Mouse (Mus musculus) intestine, embryonic 15.5 days (tissue): Measurements from ENCODE around the gene Spats1. TPM values are rescaled to one million over a fixed set of nuclear protein-coding genes. Genes with fewer than 3 reads are reported as not detected.

Experiments used
- ATAC-seq: fragments of 200-750 bp; cut with Nextera tagmentation; 2 replicates; pipeline ENCODE4 v1.8.0; 2017; ENCODE audit warnings: moderate TSS enrichment, moderate library complexity
- H3K27ac ChIP-seq: fragments of 300-500 bp; sonication (generic); 2 replicates; pipeline ENCODE4 v1.5.1; 2015; ENCODE audit warnings: mild to moderate bottlenecking, inconsistent platforms
- H3K27me3 ChIP-seq: fragments of 300-500 bp; sonication (generic); replicated peaks from 2 replicates; pipeline ENCODE4 v1.6.1; 2015; ENCODE audit warnings: inconsistent platforms
- H3K36me3 ChIP-seq: fragments of 300-500 bp; sonication (generic); 2 replicates; pipeline ENCODE4 v1.6.1; 2015; ENCODE audit warnings: inconsistent platforms
- H3K4me1 ChIP-seq: fragments of 300-500 bp; sonication (generic); replicated peaks from 2 replicates; pipeline ENCODE4 v1.6.1; 2015; ENCODE audit warnings: inconsistent platforms
- H3K4me2 ChIP-seq: fragments of 300-500 bp; sonication (generic); replicated peaks from 2 replicates; pipeline ENCODE4 v1.6.1; 2015; ENCODE audit warnings: mild to moderate bottlenecking, inconsistent platforms
- H3K4me3 ChIP-seq: fragments of 300-500 bp; sonication (generic); replicated peaks from 2 replicates; pipeline ENCODE4 v1.5.1; 2015; ENCODE audit warnings: inconsistent platforms
- H3K9ac ChIP-seq: fragments of 300-500 bp; sonication (generic); 2 replicates; pipeline ENCODE4 v1.6.1; 2015; ENCODE audit warnings: inconsistent platforms
- H3K9me3 ChIP-seq: fragments of 300-500 bp; sonication (generic); 2 replicates; pipeline ENCODE4 v1.6.1; 2016; ENCODE audit warnings: inconsistent platforms
- WGBS: fragments of 180-500 bp; shearing (Covaris S2); methylation state at CpG from one replicate; pipeline ENCODE4 v1.1.7; 2015; 5-methylcytosine and 5-hydroxymethylcytosine counted together
- polyA plus RNA-seq: library from polyadenylated mRNA; unstranded; fragments of >200 nt; fragmentation: Nextera tagmentation; extraction: Ambion mirVana; gene quantifications from 2 replicates; pipeline ENCODE4 v1.2.1, GENCODE M21; 2015

The Spats1 gene
- polyA plus RNA-seq, 1 experiment from 2014 or later: 0.11 TPM

- Histone ChIP-seq H3K36me3 (peaks cover 3% of the 10 kb centered on the region), H3K4me1 (no peaks in the 10 kb centered on the region; the same call in 1 of the 2 replicates), H3K4me3 (no peak overlapping the region), H3K9ac (no peak overlapping the region), H3K27ac (no peak overlapping the region), H3K4me2 (no peak overlapping the region), H3K9me3 (no peaks in the 10 kb centered on the region), H3K27me3 (no peaks in the 10 kb centered on the region)
- 71% methylated on average over 3 of the region's 3 CpGs for WGBS
- no peak for ATAC-seq
Measured at GRCm38 (mm10) chr17:45397541-45397940, 77.7 kb downstream of the Spats1 start.

- WGBS: 64% methylated on average over 9 of the region's 9 CpGs
- Histone ChIP-seq H3K27me3 (no peaks in the 10 kb centered on the region), H3K4me1 (no peaks in the 10 kb centered on the region; the same call in 1 of the 2 replicates), H3K36me3 (peaks cover 18% of the 10 kb centered on the region), H3K27ac (no peak overlapping the region), H3K9me3 (no peaks in the 10 kb centered on the region), H3K4me3 (no peak overlapping the region), H3K9ac (no peak overlapping the region), H3K4me2 (no peak overlapping the region)
- no peak for ATAC-seq
Measured at GRCm38 (mm10) chr17:45394612-45395011, 80.6 kb downstream of the Spats1 start.

- no peak overlapping the region for H3K27ac ChIP-seq
- no peak overlapping the region for H3K4me2 ChIP-seq
- no peaks in the 10 kb centered on the region; the same call in 1 of the 2 replicates for H3K4me1 ChIP-seq
- WGBS: 80% methylated on average over 3 of the region's 3 CpGs
- H3K36me3 ChIP-seq: peaks cover 18% of the 10 kb centered on the region
- no peaks in the 10 kb centered on the region for H3K27me3 ChIP-seq
- H3K9me3 ChIP-seq: no peaks in the 10 kb centered on the region
- ATAC-seq: no peak
- H3K9ac ChIP-seq: no peak overlapping the region
- H3K4me3 ChIP-seq: no peak overlapping the region
Measured at GRCm38 (mm10) chr17:45393765-45394164, 81.5 kb downstream of the Spats1 start.

Other genes with a start within 250 kb of the Spats1 start
- 54.1 and 63.4 TPM in 2 replicates for gene Cdc5l, start 41.7 kb downstream of the Spats1 start, polyA plus RNA-seq
- 17.0 and 18.9 TPM in 2 replicates for gene Aars2, start 31.4 kb upstream of the Spats1 start, polyA plus RNA-seq
- 0.13 and 0.33 TPM in 2 replicates for gene Tcte1, start 48.0 kb upstream of the Spats1 start, polyA plus RNA-seq
- 2.5 and 2.7 TPM in 2 replicates for gene Tmem151b, start 74.3 kb upstream of the Spats1 start, polyA plus RNA-seq
- gene Nfkbie, start 80.3 kb upstream of the Spats1 start, polyA plus RNA-seq: 4.8 and 4.9 TPM in 2 replicates
- 124 and 128 TPM in 2 replicates for gene Slc35b2, start 88.5 kb upstream of the Spats1 start, polyA plus RNA-seq
- 1,578 and 1,609 TPM in 2 replicates for gene Hsp90ab1, start 97.9 kb upstream of the Spats1 start, polyA plus RNA-seq
- 80.0 and 85.4 TPM in 2 replicates for gene Slc29a1, start 124.2 kb upstream of the Spats1 start, polyA plus RNA-seq
- 0.43 and 0.54 TPM in 2 replicates for gene Mymx, start 126.7 kb upstream of the Spats1 start, polyA plus RNA-seq
- gene Capn11, start 183.9 kb upstream of the Spats1 start, polyA plus RNA-seq: 0.34 and 0.40 TPM in 2 replicates
- 147 TPM in 2 replicates for gene Mrpl14, start 210.9 kb upstream of the Spats1 start, polyA plus RNA-seq
- 33.5 and 34.2 TPM in 2 replicates for gene Tmem63b, start 211.5 kb upstream of the Spats1 start, polyA plus RNA-seq